ENCODE assay signal across 10 mouse cellular contexts in the genomic region with DNA sequence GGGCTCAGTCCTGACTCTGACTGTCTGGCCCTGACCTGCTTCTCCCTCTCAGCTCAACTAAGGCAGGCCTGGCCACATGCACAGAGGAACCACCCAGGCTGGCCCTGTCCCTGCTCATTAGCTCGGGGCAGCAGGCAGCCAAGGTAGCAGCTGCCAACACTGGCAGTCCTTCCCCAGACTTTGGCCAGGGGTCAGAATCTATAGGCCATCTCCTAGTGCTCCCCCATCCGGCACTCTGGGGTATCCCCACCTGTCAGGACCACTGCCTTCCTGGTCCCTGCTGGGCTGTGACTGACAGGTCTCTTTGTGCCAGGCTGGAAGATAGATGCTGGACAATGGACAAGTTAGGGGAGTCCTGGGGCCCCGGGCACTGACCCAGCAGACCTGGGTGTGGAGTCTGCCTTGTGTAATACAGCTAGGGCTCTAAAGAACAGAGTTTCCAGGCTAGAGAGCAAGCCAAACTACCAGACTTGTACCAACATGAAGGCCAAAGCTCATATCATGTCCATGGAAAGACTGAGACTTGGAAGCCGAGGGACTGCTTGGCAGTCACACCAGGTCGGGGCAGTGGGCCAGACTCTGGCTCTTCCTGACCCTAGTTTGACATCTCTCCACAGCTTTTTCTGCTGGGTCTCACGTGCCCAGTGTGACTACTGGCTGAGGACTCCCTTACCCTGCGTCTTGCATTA. TPM values are rescaled to one million over a fixed set of nuclear protein-coding genes. Genes with fewer than 3 reads are reported as not detected.
A peak's percentile ranks its signal among the peaks of the same experiment; 100 is the strongest.
DNase-seq lines count a peak whose midpoint lies in the region; ATAC-seq and TF ChIP-seq lines count a peak whose summit lies in the region.
"Had no signal": no experiment of that assay in that cellular context is flagged by ENCODE, and none has a peak within 500 bp of the region (broad histone marks: within the 10 kb centered on the region; RNA-seq: fewer than 3 reads in every experiment).

No protein-coding gene starts in this region.

- WGBS in hindbrain, postnatal 0 days: 31% methylated on average over 7 of the region's 7 CpGs
- WGBS in liver, postnatal 0 days (ENCODE audit: insufficient replicate concordance): 55% methylated on average over 7 of the region's 7 CpGs

- peak; percentile 82 for ATAC-seq in hindbrain, postnatal 0 days
- no peak for ATAC-seq in liver, postnatal 0 days

- no peak overlapping the region for H3K9ac ChIP-seq in hindbrain, postnatal 0 days (replicated peaks; ENCODE audit: low read length)
- H3K9ac ChIP-seq in liver, postnatal 0 days (replicated peaks): no peak overlapping the region
- H3K9ac ChIP-seq: limb, embryonic 12.5 days had no signal

- peak; percentile 42; the same call in 1 of the 2 replicates for TF ChIP-seq CTCF in hindbrain, postnatal 0 days (IDR thresholded peaks at IDR 0.05; ENCODE audit: low read depth)
- no peak for TF ChIP-seq CTCF in liver, postnatal 0 days (IDR thresholded peaks at IDR 0.05; ENCODE audit: low read depth)

- TF ChIP-seq EP300 in liver, postnatal 0 days (IDR thresholded peaks at IDR 0.05; ENCODE audit: low read depth): no peak

- H3K4me1 ChIP-seq in hindbrain, postnatal 0 days (ENCODE audit: insufficient read depth, low read length): peaks cover 27% of the 10 kb centered on the region
- H3K4me1 ChIP-seq in liver, postnatal 0 days (ENCODE audit: insufficient read depth): no peaks in the 10 kb centered on the region

- H3K9me3 ChIP-seq in hindbrain, postnatal 0 days (ENCODE audit: low read length): no peaks in the 10 kb centered on the region
- H3K9me3 ChIP-seq in liver, postnatal 0 days (ENCODE audit: low read length): no peaks in the 10 kb centered on the region
- H3K9me3 ChIP-seq: limb, embryonic 12.5 days had no signal

- H3K4me3 ChIP-seq in hindbrain, postnatal 0 days (ENCODE audit: low read length): no peak overlapping the region
- no peak overlapping the region for H3K4me3 ChIP-seq in liver, postnatal 0 days (ENCODE audit: low read depth, low read length)
- H3K4me3 ChIP-seq: limb, embryonic 12.5 days had no signal

- H3K27me3 ChIP-seq in hindbrain, postnatal 0 days (ENCODE audit: insufficient read depth, low read length): no peaks in the 10 kb centered on the region
- no peaks in the 10 kb centered on the region for H3K27me3 ChIP-seq in liver, postnatal 0 days (ENCODE audit: insufficient read depth, low read length)

- H3K27ac ChIP-seq in hindbrain, postnatal 0 days: peak overlapping the region; percentile 48; the same call in 1 of the 2 replicates
- H3K27ac ChIP-seq in liver, postnatal 0 days (ENCODE audit: low read depth): no peak overlapping the region

- no peak overlapping the region for H3K4me2 ChIP-seq in hindbrain, postnatal 0 days (ENCODE audit: low read depth, low read length)
- H3K4me2 ChIP-seq in liver, postnatal 0 days (ENCODE audit: low read depth, low read length): no peak overlapping the region

- no peaks in the 10 kb centered on the region for H3K36me3 ChIP-seq in hindbrain, postnatal 0 days (ENCODE audit: insufficient read depth, low read length)
- H3K36me3 ChIP-seq in liver, postnatal 0 days (replicated peaks; ENCODE audit: insufficient read depth, low read length): no peaks in the 10 kb centered on the region
- H3K36me3 ChIP-seq: limb, embryonic 12.5 days had no signal

- peak; percentile 34 to 47 for DNase-seq in kidney, adult 8-10 months
- no peak for DNase-seq in kidney, postnatal 4 days
- DNase-seq in adrenal gland, adult 8-10 months: peak; percentile 79
- peak; percentile 93 to 94 for DNase-seq in cerebellum, postnatal 36 days
- DNase-seq in hindbrain, postnatal 0 days (ENCODE audit: low spot score): peak; percentile 86
- DNase-seq in frontal cortex, postnatal 25 days (ENCODE audit: low spot score in 2 of 2): no peak
- no peak for DNase-seq in liver, postnatal 0 days
- no peak for DNase-seq in spleen, postnatal 4 days (ENCODE audit: low spot score in 2 of 2)

RNA-seq across cellular contexts. Expression of a gene that starts 25.9 kb away (rescaled TPM):
- total RNA-seq in adrenal gland, adult 8-10 months (2022): 1 to 10 TPM in 2 of 4 experiments, under 1 TPM in 1, not detected in 1; 0.49 to 2.4 (median 1.2) TPM
- total RNA-seq in hindbrain, postnatal 0 days (2014; rRNA removed): 0.52 and 1.4 TPM in 2 replicates
- 0.75 and 1.2 TPM in 2 replicates for polyA plus RNA-seq in hindbrain, postnatal 0 days (2015; fragmentation: Nextera tagmentation; extraction: Ambion mirVana)
- not detected in 2 replicates for polyA plus RNA-seq in liver, postnatal 0 days (2015; fragmentation: Nextera tagmentation; extraction: Ambion mirVana)
- total RNA-seq: neutrophil, adult 5-6 weeks had no signal

RNA-seq across cellular contexts. Expression of a gene that starts 29.1 kb away (rescaled TPM):
- total RNA-seq in adrenal gland, adult 8-10 months (2022): 1 to 10 TPM; 1.0 to 2.6 (median 2.2) TPM
- total RNA-seq in hindbrain, postnatal 0 days (2014; rRNA removed): 16.0 and 19.2 TPM in 2 replicates
- 7.5 TPM in 2 replicates for polyA plus RNA-seq in hindbrain, postnatal 0 days (2015; fragmentation: Nextera tagmentation; extraction: Ambion mirVana)
- polyA plus RNA-seq in liver, postnatal 0 days (2015; fragmentation: Nextera tagmentation; extraction: Ambion mirVana): not detected in 2 replicates
- total RNA-seq: neutrophil, adult 5-6 weeks had no signal

Comparison
In these comparisons a context has a peak if more than half of its experiments do, and no peak if none do; other contexts are left out.
1. DNase-seq: peak in kidney, adult 8-10 months (2 of 2), adrenal gland, adult 8-10 months (single experiment), cerebellum, postnatal 36 days (2 of 2) and hindbrain, postnatal 0 days (single experiment); none in kidney, postnatal 4 days (0 of 2), frontal cortex, postnatal 25 days (0 of 2), liver, postnatal 0 days (single experiment) and spleen, postnatal 4 days (0 of 2).